Mouse (Mus musculus): ENCODE measurements around the gene Oca2.
A peak's percentile ranks its signal among the peaks of the same experiment; 100 is the strongest.

Oca2 gene

DNA sequence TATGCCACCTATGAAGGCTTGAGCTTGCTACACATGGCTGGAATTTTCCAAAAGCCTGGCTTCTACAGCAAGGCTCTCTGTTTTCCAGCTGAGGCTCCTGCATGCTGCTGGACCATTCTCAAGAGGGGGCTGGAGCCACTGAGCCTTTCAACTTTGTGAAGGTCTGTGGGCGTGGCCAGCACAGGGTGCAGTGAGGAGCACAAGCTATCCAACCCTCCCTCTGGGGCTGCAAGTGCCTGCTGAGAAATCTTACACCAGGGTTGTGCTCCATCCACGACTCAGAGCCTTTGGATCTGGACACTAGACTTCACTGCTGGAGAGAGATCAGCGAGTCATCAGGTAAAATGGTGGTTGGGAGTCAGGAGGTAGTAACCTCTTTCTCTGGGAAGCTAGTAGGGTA lies at the start of gene Oca2:
Oca2 (plus strand) TSS at position 218 of the 400 bp plus-strand sequence.
- no peak for ATAC-seq (ENCODE audit: low TSS enrichment)

DNA sequence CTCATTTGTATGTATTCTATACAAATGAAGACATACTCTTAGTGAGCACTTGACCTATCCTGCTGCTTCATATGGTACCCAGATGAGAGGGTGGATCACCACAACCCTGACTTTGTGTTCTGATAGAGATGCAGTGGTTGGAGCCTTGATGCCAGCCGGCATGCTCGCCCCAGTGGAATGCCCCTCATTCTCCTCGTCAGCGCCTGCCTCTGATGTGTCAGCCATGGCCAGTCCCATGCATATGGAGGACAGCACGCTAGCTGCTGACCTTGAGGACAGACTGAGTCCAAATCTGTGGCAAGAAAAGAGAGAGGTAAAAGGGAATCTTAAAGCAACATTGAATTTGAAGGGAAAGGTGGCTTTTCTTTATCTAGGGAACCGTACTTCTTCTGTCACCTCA lies 48.5 kb upstream of the Oca2 start:
- ATAC-seq (ENCODE audit: low TSS enrichment), result no peak

DNA sequence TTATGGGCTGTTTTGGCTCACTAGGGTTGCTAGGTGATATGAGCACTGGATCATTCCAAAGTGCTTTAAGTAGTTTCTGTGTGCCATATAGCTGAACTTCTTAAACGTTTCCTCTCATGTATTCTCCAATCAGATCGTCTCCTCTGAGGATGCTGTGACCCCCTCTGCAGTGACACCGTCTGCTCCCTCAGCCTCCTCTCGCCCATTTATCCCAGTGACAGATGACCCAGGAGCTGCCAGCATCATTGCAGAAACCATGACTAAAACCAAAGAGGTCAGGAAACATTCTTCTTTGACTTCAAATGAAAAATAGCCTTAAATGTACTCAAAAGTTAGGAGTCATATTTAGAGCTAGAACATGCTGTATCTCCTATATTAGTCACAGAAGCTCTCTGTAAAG lies 47.9 kb upstream of the Oca2 start:
- ATAC-seq (ENCODE audit: low TSS enrichment), result no peak

DNA sequence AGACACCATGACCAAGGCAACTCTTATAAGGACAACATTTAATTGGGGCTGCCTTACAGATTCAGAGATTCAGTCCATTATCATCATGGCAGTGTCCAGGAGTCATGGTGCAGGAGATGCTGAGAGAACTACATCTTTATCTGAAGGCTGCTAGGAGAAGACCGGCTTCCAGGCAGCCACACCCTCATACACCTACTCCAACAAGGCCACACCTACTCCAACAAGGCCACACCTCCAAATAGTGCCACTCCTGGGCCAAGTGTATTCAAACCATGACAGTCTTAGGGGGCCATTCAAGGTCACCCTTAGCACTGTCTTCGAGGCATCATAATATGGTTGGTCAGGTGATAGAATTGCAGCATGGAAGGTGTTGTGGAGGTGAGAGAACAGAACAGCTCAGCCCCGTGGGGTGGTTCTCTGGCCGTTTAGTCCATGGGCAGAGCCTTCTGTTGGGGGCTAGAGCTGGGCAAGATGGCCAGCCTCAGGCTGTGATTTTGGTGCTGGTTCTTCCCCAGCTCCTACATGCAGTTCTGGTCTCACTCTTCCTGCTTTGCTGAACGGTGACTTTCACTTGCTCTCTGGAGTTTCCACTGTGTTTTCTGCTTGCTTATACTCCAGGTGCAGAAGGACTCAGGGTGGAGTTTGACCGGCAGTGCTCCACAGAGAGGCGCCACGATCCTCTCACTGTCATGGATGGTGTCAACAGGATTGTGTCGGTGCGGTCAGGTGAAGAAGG lies 37.9 kb upstream of the Oca2 start:
- no peak for ATAC-seq (ENCODE audit: low TSS enrichment)

DNA sequence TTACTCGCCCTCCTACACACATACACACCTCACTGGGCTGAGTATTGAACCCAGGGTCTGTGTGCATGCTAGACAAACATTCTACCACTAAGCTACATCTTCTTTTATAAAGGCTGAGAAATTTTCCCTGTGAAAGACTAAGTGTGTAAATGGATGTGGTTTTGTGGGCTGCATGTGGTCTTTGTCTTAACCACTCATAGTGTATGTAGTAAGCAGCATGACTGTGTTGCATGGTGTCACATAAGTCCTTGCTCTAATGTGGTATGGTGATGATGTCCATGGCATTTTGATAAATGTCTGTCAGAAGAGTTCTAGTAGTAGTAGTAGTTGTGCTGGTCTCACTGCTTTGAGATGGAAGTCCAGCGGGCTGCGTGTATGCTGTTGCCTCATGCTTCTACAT lies 36.7 kb upstream of the Oca2 start:
- ATAC-seq (ENCODE audit: low TSS enrichment), result no peak

DNA sequence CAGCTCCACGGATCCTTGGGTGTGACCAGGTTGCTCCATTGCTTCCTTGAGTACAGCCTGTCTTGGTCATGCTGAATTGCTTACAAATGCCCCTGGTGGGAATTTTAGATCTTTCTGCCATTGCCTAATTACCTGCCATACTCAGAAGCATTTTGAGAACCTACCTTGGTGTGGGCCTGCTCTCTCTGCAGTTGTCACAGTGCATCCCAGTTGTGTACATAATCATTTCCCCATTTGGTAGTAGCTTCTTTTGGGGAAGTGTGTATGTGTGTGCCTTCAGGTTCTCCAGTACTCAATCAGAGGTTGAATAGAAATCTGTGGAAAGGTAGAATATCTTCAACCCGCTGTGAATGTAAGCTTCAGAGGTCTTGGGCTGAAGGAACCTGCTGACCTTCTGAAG lies 36.3 kb upstream of the Oca2 start:
- ATAC-seq (ENCODE audit: low TSS enrichment), result no peak

DNA sequence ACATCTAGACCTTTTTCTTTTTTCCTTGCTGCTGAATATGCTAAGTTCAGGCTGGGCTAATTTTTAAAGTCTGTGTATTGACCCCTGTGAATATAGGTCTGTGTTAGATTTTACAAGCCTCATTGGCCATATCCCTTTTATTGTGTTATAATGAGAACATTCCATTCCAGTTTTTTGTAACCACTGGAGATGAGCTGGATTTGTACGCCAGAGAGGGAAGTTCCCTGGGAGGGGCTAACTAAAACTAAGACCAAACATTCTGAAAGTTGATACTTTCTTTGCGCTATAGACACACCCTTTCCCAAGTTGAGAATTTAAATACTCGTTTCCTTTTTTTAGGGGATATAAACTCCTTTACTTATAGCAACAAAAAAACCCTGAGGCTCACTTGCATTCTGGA lies 34.7 kb upstream of the Oca2 start:
- no peak for ATAC-seq (ENCODE audit: low TSS enrichment)

DNA sequence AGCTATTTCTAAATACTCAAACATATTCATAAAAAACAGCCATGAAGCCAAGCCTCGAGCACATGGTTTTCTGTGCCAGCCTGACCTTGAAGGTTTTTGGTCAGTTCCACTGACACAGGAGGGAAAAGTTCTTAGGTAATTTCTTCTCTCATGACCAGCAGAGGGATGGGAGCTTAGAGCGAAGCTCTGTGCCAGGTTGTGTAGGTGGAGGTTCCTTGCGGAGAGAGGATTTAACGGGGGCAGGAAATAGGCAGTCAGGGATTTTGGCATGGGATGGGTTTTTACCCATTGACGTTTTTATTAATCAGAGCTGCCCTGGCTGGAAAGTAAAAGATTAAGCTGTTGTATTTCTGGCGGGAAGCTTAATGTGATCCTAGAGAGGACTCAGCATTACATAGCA lies 18.7 kb upstream of the Oca2 start:
- ATAC-seq (ENCODE audit: low TSS enrichment), result peak; percentile 55; the same call in 1 of the 2 replicates

DNA sequence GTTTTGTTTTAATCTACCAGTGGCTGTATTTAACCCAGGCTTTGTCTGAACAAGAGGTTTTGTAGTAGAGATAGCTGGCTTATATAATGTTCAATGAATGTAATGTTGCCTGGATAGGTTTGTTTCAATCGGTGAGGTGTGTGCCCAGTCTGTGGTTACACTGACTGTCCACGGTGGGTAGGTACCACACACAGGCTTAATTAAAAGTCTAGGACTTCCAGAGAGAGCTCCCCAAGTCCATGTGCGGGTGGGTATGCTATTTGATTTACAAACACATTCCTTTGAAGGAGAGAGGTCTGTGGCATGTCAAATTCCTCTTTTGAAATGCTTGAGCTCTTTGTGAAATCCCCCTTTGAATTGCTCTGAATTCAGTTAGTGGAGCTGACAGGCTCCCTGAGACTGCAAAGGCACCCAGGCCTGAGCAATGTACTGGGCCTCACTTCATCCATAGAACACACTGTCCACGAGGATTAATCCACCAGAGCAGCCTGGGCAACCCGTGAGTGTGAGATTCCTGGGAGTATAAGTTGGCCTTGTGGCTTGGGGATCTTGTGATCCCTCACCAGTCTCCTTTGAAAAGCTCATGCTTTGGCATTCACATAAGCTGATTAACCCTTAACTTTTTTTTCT lies 3.7 kb upstream of the Oca2 start:
- ATAC-seq (ENCODE audit: low TSS enrichment), result no peak

DNA sequence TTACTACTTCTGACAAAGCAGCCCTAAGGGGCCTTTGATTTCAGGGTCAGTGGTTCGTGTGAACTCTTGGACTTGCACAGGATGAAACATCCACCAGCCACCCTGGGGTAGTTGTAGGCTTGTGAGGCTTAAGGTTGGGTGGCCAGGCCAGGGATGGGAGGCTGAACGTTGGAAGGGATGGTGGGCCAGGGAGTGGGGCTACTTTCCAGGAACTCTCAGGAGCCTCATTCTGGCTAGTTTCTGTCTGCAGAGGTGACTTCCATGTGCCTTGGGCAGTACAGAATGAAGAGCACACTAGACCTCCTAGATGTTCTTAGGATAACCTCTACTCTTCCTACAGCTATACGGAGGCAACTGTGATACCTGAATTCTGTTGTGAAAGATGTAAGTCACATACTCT lies 2.9 kb upstream of the Oca2 start:
- ATAC-seq (ENCODE audit: low TSS enrichment), result no peak

DNA sequence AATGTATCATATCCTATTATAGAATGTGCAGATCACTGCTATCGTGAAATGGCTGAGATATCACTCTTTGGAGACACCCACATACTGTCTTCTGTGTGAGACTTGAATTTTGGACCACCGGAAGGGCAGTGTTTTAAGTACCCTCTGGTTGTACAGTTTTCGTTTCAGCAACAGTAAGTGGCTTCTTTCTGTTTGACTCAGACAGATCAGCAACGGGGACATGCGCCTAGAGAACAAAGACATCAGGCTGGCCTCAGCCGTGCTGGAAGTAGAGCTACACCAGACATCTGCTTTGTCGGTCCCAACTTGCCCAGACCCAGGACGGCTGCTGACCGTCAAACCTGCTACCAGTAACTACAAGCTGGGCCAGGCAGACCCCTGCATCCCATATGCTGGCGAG lies 15.0 kb downstream of the Oca2 start:
- no peak for ATAC-seq (ENCODE audit: low TSS enrichment)

DNA sequence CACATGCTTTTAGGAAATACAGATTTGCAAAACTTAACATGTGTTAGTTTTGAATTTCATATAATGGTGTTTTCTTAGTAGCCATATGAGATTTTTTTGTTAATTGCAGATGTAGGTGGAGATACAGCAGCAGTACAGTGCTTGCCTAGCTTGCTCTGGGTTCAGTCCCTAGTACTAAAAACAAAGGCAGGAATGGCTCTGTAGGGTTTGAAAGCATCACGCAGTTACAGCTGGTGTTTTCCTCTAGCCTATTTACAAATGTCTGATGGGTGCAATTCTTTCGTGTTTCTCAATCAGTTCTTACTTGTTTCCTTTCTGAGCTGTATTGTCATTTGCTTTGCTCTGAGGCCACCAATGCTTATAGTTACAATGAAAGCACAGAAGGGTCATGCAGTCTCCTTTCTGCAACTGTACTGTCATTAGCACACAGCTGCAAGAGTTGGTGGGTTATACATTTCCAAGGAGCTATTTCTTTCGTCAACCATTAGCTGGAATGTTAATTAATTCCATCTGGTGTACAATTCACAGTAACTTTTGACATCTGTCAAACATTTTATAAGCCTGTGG lies 18.4 kb downstream of the Oca2 start:
- ATAC-seq (ENCODE audit: low TSS enrichment), result no peak

DNA sequence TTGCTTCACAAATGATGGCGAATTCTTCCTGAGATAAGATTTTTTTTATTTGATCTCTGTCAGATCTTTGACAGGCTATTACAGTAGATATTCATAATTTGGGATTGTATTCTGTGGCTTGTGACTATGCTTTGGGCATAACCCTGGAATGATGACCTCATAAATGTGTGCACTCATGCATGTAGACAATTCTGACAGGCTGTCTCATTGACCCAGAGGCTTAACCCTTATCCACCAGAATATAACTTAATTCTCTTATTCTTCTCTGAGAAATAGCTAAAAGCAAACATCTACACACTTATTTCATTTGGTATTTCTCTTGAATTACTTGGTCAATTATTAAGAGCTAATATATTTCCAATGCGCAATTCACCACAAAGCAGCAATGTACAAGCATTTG lies 37.9 kb downstream of the Oca2 start:
- no peak for ATAC-seq (ENCODE audit: low TSS enrichment)

DNA sequence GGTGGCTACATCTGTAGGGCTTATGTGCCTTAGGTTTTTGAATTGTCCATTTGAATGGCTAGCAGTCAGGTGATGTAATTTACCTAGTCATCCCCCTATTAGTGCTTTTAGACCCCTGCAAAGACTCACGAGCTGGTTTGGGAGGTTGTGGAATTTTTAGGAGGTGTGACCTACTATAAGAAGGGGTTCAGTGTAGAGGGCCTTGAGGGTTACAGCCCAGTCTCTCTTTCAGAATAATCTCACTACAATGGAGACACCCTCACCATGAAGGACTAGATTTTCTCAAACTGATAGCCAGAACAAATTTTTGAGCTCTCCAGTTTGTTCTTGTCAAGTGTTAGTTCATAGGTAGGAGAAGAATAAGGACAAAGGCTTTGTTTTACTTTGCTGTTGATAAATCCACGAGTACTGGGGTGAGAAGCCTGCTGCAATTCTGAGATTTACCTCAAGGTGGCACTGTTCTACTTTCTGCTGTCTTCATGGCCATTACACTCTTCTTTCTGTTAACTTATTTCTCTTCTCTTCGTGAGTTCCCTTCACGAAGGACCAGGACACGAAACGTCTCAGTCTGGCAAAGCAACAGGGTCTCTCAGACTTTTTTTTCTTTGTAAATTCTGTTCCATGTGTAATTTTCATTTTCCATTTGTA lies 52.0 kb downstream of the Oca2 start:
- ATAC-seq (ENCODE audit: low TSS enrichment), result peak; percentile 65; the same call in 1 of the 2 replicates

DNA sequence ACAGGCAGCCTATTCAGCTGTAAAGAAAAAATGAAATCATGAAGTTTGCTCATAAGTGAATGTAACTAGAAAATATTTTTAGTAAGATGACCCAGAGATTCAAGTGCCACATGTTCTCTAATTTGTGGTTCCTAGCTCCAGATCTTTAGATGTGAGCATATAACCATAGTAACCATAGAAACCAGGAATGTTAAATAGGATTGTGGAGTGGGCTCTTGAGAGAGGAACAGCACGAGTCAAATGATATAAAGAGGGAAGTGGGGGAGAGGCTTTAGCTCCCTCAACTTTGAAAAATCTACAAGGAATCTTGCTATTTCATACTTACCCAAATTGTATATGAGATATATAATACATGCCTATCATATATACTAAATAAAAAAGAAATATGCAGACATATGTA lies 64.8 kb downstream of the Oca2 start:
- peak; percentile 31 for ATAC-seq (ENCODE audit: low TSS enrichment)

DNA sequence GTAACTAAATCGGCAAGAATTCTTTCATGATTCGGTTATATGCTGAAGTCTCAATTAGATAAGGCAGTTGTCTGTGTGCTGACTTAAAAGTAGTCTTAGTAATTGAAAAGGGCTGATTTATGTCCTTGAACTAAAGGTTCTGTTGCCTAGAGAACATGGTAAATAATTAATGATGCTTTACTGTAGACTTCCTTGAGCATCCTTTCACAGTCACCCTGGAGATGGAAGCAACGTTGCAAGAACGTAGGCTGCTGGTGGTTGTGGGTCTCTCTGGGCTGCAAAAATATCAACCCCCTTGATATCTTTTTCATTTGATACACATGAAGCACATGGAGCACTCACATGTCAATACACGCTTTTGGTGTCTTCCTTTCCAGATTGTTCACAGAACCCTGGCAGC lies 74.8 kb downstream of the Oca2 start:
- no peak for ATAC-seq (ENCODE audit: low TSS enrichment)

DNA sequence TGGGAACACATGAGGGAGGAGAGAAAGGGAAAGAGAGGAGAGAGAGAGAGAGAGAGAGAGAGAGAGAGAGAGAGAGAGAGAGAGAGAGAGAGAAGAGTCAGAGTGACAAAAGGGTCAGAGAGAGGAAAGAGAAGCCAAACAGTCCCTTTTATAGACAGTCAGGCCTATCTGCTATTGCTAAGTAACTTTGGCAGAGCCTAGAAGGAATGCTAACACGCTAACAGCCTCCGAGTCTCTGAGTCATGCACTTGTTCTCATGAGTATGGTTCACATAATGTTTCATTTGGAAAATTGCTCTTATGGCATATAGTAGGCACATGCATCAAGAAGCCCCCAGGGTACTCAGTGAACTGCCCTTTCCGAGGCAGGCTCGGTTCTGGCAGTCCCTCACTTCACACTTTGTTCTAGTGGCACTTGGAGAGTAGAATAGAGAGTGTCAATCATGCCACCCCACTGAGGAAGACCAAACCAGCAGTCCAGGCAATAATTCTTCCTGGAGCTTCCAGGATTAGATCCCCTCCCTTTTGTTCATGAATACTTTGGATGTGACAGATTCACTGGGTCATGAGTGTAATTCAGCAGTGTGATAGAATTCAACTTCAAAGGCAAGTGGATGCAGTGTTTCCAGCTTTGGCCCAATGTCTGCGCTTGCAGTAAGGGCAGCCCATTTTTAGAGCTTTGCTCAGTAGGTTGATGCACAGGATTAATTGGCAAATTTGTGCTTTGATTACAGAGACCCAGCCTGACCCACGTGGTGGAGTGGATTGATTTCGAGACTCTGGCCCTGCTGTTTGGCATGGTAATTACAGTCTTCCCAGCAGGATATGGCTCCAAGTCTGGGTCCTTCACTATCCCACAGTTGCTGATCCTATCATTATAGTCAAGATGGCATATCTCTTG lies 76.3 kb downstream of the Oca2 start:
- peak; percentile 57; the same call in 1 of the 2 replicates for ATAC-seq (ENCODE audit: low TSS enrichment)

DNA sequence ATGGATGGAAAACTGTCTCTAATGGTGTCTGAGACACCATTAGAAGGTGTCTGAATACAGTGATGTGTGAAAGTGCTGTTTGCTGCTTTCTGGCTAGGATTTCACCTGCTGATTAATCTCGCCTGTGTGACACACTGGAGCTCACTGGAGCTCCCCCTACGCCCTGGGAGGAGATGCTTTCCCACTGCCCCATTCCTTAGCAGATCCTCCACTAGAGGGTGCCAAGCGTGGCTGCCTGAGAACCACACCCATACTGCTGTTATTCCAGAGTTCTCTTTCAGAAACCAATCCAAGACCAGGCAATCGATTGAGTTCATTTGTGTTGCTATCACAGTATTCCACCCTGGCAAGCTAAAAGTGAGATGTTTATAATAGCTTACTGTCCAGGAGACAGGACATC lies 88.2 kb downstream of the Oca2 start:
- peak; percentile 62; the same call in 1 of the 2 replicates for ATAC-seq (ENCODE audit: low TSS enrichment)

DNA sequence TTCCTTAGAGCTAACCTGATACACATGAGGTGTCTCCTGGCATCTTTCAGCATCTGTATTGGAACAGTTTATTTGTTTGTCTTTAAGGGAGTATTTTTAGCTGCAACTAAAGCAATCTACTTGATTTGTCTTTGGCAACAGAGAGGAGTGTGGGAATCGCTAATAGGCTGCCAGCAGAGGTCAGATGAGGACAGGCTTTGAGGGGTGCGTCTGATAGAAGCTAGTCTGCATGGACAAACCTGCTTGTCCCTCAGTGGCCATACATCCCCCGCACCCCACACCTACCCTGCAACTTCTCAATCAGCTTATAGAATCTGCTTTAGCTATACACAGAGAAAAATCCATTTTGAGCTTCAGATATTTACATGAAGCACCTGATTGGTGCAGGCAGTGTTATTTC lies 109.0 kb downstream of the Oca2 start:
- no peak for ATAC-seq (ENCODE audit: low TSS enrichment)

DNA sequence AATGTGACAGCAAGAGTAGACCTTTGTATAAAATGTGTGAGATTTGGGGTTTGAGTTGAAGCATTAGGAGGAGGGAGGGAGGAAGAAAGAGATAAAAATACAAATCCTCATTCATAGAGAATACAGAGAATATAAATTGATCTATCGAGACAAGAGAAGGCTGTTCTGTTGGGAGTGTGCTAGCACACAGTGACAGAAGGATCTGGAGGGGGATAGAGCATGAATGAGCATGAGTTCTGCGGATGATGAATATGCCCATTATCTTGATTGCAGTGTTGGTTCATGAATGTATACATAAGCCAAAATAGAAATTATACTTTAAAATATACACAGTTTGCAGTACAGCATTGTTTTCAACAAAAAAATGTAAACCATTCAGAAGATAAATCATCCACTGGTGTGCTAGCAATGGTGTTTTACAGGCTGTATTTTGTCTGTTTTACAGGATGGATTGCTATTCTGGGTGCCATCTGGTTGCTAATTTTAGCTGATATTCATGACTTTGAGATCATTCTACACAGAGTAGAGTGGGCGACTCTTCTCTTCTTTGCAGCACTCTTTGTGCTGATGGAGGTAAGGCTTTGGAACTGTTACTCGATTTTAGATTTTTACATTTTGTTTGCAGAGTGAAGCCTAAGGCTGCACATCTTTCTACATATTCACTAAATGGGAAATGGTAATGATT lies 117.2 kb downstream of the Oca2 start:
- ATAC-seq (ENCODE audit: low TSS enrichment), result peak; percentile 99

DNA sequence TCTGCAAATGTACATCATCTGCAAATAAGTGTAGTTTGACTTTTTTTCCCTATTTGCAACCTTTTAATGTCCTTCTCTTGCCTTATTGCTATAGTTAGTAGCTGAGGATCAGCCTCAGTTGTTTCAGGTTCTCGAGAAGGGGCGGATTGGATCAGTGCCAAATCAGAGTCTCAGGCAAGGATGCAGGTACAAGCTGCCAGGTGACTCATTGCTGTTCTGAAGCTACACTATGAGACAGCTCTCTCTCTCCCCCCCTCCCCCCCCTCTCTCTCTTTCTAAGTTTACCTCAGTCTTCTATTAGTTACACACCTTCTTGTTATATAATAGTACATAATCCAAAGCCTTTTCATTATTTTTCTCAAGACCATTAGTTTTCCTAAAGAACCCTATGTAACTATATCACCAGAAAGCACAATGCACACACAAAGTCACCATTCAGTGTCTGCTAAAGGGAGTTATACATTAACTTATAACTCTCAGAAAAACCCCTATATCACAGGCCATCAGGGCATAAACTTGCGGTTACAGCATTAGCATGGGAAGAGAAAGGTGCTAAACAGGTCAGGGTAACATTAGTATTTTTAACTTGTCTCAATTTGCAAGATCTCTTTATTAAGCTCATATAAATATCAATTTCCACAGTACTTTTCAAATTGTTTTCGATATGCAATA lies 142.3 kb downstream of the Oca2 start:
- no peak for ATAC-seq (ENCODE audit: low TSS enrichment)
